Mouse (Mus musculus) hindbrain, embryonic 13.5 days (tissue): ENCODE data around the gene Raet1d. TPM values are rescaled to one million over a fixed set of nuclear protein-coding genes. Genes with fewer than 3 reads are reported as not detected.
A peak's percentile ranks its signal among the peaks of the same experiment; 100 is the strongest.
"Not testable (repeated sequence)": the region's sequence is repeated elsewhere in the genome, so short reads cannot be mapped to it uniquely, and the experiment has no call there.

Experiments used
- ATAC-seq: fragments of 200-750 bp; cut with Nextera tagmentation; 2 replicates; pipeline ENCODE4 v1.8.0; 2017; ENCODE audit warnings: moderate TSS enrichment; ENCODE audit not compliant: low FRiP score
- H3K27ac ChIP-seq: fragments of 300-500 bp; sonication (generic); 2 replicates; pipeline ENCODE4 v1.5.1; 2015; ENCODE audit warnings: inconsistent platforms, mild to moderate bottlenecking, moderate library complexity
- H3K27me3 ChIP-seq: fragments of 300-500 bp; sonication (generic); 2 replicates; pipeline ENCODE4 v1.6.1; 2015; ENCODE audit warnings: mild to moderate bottlenecking, inconsistent platforms
- H3K36me3 ChIP-seq: fragments of 300-500 bp; sonication (generic); 2 replicates; pipeline ENCODE4 v1.6.1; 2015; ENCODE audit warnings: mild to moderate bottlenecking, inconsistent platforms
- H3K4me1 ChIP-seq: fragments of 300-500 bp; sonication (generic); replicated peaks from 2 replicates; pipeline ENCODE4 v1.6.1; 2015; ENCODE audit warnings: inconsistent platforms
- H3K4me2 ChIP-seq: fragments of 300-500 bp; sonication (generic); 2 replicates; pipeline ENCODE4 v1.6.1; 2015; ENCODE audit warnings: inconsistent platforms, mild to moderate bottlenecking, moderate library complexity
- H3K4me3 ChIP-seq: fragments of 300-500 bp; sonication (generic); 2 replicates; pipeline ENCODE4 v1.5.1; 2015; ENCODE audit warnings: mild to moderate bottlenecking, inconsistent platforms
- H3K9ac ChIP-seq: fragments of 300-500 bp; sonication (generic); 2 replicates; pipeline ENCODE4 v1.6.1; 2015; ENCODE audit warnings: mild to moderate bottlenecking, inconsistent platforms
- H3K9me3 ChIP-seq: fragments of 300-500 bp; sonication (generic); 2 replicates; pipeline ENCODE4 v1.6.1; 2016; ENCODE audit warnings: inconsistent platforms
- WGBS: fragments of 180-500 bp; shearing (Covaris S2); methylation state at CpG from one replicate; pipeline ENCODE4 v1.1.7; 2015; 5-methylcytosine and 5-hydroxymethylcytosine counted together
- polyA plus RNA-seq: library from polyadenylated mRNA; unstranded; fragments of >200 nt; fragmentation: Nextera tagmentation; extraction: Ambion mirVana; gene quantifications from 2 replicates; pipeline ENCODE4 v1.2.1, GENCODE M21; 2015

Gene Raet1d
- polyA plus RNA-seq, 1 experiment from 2014 or later: 5.3 TPM

DNA sequence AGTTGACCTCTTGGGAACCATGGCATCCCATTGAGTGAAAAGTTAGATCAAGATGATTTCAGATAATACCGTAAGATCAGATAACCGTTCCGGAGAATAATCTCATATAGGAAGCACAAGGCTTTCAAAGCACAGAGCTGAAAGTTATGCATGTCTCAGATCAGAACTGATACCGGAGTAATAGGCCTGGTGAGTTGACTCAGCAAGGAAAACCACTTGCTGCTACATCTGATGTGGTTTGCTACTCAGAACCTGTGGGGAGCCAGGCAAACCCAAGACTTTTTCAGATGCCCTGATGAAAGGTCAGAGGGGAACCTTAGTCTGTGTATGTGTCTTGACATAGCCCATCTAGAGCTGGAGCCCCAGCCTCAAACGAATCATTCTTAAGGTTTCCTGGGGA is 31.3 kb downstream of the Raet1d start:
- not testable (repeated sequence) for H3K4me3 ChIP-seq, H3K4me1 ChIP-seq, H3K9ac ChIP-seq, H3K36me3 ChIP-seq, H3K27me3 ChIP-seq, H3K9me3 ChIP-seq, ATAC-seq, H3K4me2 ChIP-seq, H3K27ac ChIP-seq
- WGBS: 93% methylated on average over 4 of the region's 5 CpGs

DNA sequence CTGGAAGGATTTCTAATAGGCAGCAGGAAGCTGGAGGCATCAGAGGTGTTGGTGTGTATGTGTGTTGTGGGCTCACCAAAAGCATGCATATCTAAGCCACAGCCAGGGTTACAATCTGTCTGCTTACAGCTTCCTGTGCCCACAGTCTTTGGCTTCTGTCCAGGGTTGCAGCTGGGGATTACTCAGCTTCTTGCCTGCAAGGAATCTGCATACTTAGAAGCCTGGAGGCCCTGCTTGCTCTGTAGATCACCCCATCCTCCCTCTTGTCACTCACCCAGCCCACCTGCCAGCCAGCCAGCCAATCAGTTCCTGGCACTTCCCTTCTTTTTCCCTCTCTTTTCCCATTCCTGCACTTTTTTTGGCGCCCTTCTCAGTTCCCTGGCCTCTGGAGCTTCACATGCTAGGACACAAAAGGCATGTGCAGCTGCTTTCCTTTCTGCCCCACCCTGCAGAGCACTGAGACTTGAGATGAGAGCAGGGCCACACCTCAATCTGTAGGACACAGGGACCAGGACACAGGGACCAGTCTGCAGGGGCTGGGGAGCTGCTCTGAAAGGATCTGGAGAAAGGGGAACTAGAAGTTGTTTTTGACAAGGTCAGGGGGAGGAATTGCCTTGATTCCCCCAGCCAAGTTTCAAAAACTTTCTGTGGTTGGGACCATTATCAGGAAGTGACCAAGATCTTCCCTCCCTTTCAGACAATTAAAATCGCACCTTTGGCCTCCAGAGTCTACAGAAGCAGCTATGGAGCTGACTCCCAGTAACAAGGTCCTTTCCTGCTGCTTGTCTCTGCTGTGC is 32.9 kb downstream of the Raet1d start:
- H3K4me3 ChIP-seq, ATAC-seq, H3K36me3 ChIP-seq, H3K9ac ChIP-seq, H3K9me3 ChIP-seq, H3K27ac ChIP-seq, H3K27me3 ChIP-seq, H3K4me2 ChIP-seq, H3K4me1 ChIP-seq: not testable (repeated sequence)
- WGBS: no CpG with 5 or more reads among the region's 2 CpGs

DNA sequence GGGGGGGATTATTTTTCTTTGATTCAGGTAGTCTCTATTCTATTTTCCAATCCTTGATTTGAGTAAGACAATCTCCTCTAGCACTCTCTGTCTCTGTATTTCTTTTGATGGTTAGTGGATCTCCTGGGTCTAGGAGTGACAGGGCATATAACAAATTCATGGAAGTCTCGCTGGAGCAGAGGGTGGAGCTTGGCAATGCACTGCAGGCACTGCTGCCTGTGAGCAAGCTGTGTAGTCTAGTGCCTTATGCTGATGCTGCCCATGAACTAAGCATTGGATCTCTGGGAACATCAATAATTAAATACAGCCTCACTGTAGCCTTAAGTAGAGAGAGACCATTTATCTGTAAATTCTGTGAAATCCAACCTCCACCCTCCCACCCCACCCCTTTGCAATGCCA is 36.3 kb downstream of the Raet1d start:
- H3K4me2 ChIP-seq, H3K27me3 ChIP-seq, H3K36me3 ChIP-seq, H3K27ac ChIP-seq, ATAC-seq, H3K9me3 ChIP-seq, H3K4me1 ChIP-seq, H3K4me3 ChIP-seq, H3K9ac ChIP-seq: not testable (repeated sequence)
- 29% methylated on average over 1 of the region's 1 CpGs for WGBS

DNA sequence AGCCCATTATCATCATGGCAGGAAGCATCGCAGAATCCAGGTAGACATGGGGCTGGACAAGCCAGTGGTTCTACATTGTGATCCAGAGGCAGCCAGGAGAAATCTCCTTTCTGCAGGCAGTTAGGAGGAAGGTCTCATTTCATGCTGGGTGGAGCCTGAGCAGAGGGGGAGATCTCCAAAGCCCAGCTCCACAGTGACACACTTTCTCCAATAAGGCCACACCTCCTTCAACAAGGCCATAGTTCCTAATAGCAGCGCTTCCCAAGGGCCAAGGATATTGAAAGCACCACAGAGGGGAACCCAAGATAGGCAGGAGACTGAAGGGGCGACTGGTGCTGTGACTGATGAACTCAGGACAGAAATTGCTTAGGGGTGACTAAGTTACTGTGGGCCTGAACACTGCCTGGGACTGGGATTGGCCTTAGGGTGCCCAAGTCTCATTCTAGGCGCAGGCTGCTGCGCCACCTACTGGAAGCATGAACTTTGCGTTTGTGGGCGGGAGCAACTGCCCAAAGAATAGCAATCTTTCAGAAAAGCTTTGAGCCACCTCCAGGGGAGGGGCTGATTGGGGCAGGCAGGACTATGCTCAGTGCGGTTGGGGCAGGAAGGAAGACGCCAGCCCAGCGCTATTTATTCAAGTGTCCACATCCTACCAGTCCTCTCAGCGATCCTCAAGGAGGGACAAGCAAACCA is 42.0 kb downstream of the Raet1d start:
- 2% methylated on average over 9 of the region's 11 CpGs for WGBS
- not testable (repeated sequence) for H3K4me1 ChIP-seq, H3K4me3 ChIP-seq, H3K36me3 ChIP-seq, H3K27ac ChIP-seq, H3K9ac ChIP-seq, H3K9me3 ChIP-seq, H3K27me3 ChIP-seq, H3K4me2 ChIP-seq
- peak; percentile 74 for ATAC-seq

DNA sequence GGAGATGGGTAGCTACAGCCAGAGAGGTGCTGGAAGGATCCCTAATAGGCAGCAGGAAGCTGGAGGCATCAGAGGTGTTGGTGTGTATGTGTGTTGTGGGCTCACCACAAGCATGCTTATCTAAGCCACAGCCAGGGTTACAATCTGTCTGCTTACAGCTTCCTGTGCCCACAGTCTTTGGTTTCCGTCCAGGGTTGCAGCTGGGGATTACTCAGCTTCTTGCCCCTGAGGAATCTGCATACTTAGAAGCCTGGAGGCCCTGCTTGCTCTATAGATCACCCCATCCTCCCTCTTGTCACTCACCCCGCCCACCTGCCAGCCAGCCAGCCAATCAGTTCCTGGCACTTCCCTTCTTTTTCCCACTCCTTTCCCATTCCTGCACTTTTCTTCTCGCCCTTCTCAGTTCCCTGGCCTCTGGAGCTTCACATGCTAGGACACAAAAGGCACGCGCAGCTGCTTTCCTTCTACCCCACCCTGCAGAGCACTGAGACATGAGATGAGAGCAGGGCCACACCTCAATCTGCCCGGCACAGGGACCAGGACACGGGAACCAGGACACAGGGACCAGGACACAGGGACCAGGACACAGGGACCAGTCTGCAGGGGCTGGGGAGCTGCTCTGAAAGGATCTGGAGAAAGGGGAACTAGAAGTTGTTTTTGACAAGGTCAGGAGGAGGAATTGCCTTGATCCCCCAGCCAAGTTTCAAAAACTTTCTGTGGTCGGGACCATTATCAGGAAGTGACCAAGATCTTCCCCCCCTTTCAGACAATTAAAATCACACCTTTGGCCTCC is 53.5 kb downstream of the Raet1d start:
- not testable (repeated sequence) for H3K4me2 ChIP-seq, H3K36me3 ChIP-seq, H3K4me3 ChIP-seq, H3K4me1 ChIP-seq, H3K27ac ChIP-seq, H3K9ac ChIP-seq, H3K27me3 ChIP-seq, H3K9me3 ChIP-seq
- no CpG with 5 or more reads among the region's 8 CpGs for WGBS
- ATAC-seq: peak; percentile 68; the same call in 1 of the 2 replicates

Other genes starting within 250 kb of the Raet1d start
- gene E030030I06Rik, start 211.3 kb upstream of the Raet1d start, polyA plus RNA-seq: 4.2 and 8.0 TPM in 2 replicates
- 1.9 and 2.4 TPM in 2 replicates for gene Raet1e, start 202.0 kb upstream of the Raet1d start, polyA plus RNA-seq
- 0.61 and 1.0 TPM in 2 replicates for gene H60b, start 202.0 kb upstream of the Raet1d start, polyA plus RNA-seq